Mouse (Mus musculus) bone marrow, adult 2 months (tissue): Measurements from ENCODE around the gene Acap2. TPM values are rescaled to one million over a fixed set of nuclear protein-coding genes. Genes with fewer than 3 reads are reported as not detected.

Experiments used
- H3K27ac ChIP-seq: fragments of 200-500 bp; 2 replicates; pipeline ENCODE4 v1.5.1; 2012; ENCODE audit warnings: low read depth, mild to moderate bottlenecking, control low read depth, inconsistent platforms, low read length; ENCODE audit not compliant: control insufficient read depth, poor library complexity, insufficient read depth
- H3K4me1 ChIP-seq: fragments of 200-500 bp; 2 replicates; pipeline ENCODE4 v1.6.1; 2011; ENCODE audit warnings: low read length; ENCODE audit not compliant: control insufficient read depth, insufficient read depth
- H3K4me3 ChIP-seq: fragments of 200-500 bp; replicated peaks from 2 replicates; pipeline ENCODE3; 2011; ENCODE audit warnings: mild to moderate bottlenecking, low read depth, low read length, control low read depth; ENCODE audit not compliant: control insufficient read depth
- CTCF ChIP-seq: fragments of 200-500 bp; IDR thresholded peaks from 2 replicates; pipeline ENCODE4 v1.5.1; 2011; ENCODE audit warnings: low read length, control low read depth; ENCODE audit not compliant: control insufficient read depth, insufficient read depth
- POLR2A ChIP-seq: fragments of 200-500 bp; IDR thresholded peaks from 2 replicates; pipeline ENCODE4 v1.6.1; 2011; ENCODE audit warnings: low read depth, mild to moderate bottlenecking, control low read depth, low read length, borderline replicate concordance; ENCODE audit not compliant: control insufficient read depth
- WGBS: fragments of 180-500 bp; shearing (Covaris S2); methylation state at CpG from one replicate; pipeline ENCODE4 v1.1.7; 2018; 5-methylcytosine and 5-hydroxymethylcytosine counted together
- polyA plus RNA-seq: library from polyadenylated mRNA; stranded (reverse); fragments of >200 nt; gene quantifications from 2 replicates; pipeline ENCODE4 v1.2.4, GENCODE M21; 2011; ENCODE audit warnings: low replicate concordance; ENCODE audit not compliant: missing spikeins, insufficient read depth, insufficient read length

Gene Acap2
- polyA plus RNA-seq, 1 experiment: 13.5 TPM

DNA sequence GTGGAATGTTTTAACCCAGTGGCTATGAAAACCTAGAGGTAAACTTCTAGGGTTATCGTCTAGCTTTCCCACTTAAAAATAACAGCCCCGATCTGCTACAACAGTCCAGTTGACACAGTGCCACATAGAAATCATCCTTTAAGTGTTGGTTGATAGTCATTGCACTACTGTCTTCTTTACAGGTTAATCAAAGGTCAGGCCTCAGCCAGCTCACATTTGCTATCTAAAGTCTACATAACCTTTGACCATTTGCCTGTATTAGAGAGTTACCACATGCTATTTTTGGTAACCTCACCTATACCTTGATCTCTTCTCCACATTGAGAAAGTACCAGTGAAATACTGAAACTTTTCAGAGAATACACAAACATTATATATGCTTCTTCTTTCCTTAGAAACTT lies 659 bp upstream of the Acap2 start:
- WGBS: 57% methylated on average over 2 of the region's 2 CpGs
- TF ChIP-seq POLR2A: no peak
- no peak for TF ChIP-seq CTCF
- Histone ChIP-seq H3K27ac (no peak overlapping the region), H3K4me3 (no peak overlapping the region), H3K4me1 (no peaks in the 10 kb centered on the region; the same call in 1 of the 2 replicates)

DNA sequence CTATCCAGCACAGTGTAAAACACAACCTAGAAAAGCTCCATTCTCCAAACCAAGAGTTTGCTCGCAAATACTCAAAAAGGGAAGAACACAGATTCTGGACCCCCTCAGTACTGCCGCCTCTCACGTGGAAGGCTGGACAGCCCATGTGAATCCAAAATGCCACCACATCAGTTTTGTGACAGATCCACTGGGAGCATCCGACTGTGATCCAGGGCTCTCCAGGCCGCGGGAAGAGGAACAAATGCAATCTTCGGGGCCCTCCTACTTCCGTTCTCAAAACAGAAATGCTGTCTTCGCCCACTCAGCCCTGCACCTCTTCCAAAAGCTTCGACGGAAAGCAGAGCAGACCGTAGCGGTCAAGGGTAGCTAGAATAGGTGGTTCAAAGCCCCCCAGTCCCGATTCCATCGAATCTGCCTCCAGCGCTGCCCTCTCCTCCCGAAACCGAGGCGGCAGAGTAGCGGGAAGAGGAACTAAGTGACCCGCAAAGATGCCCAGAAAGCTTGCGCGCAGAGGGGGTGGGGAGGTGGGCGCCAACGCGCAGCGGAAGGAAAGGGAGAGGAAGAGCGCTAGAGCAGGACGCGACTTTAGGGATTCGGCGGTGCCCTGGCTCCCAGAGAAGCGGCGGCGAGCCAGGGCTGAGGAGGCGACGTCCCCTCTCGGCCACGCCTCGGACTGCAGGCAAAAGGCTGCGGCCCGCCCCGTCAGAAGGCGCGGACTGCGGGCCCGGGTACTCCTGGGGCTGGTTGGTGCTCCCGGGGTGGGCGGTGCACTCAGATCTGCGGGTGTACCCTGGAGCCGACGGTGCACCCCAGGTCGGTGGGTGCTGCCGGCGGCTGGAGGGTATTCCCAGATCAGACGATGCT lies 887 bp downstream of the Acap2 start:
- Histone ChIP-seq H3K27ac (peak overlapping the region; percentile 98), H3K4me1 (no peaks in the 10 kb centered on the region; the same call in 1 of the 2 replicates), H3K4me3 (peak overlapping the region; percentile 90)
- under 1% methylated on average over 56 of the region's 56 CpGs for WGBS
- TF ChIP-seq POLR2A (no peak), CTCF (no peak)

DNA sequence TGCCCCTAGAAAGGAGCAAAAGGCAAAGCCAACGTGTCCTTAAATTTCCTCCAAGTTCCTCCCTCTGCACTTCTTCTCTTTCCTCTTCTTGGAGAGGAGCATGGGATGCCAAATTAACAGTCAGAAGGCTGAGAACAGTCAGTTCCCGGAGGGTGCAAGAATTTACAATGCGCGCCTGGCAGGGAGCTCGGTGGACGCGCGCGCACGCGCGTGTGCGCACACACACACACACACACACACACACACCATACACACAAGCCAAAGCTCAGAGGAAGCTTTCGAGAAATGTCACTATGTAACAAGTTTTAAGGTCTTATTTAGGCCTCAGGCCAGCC lies 1.5 kb downstream of the Acap2 start:
- H3K27ac ChIP-seq: no peak overlapping the region
- peaks cover under 1% of the 10 kb centered on the region; the same call in 1 of the 2 replicates for H3K4me1 ChIP-seq
- peak overlapping the region; percentile 90 for H3K4me3 ChIP-seq
- WGBS: 8% methylated on average over 14 of the region's 14 CpGs
- TF ChIP-seq CTCF (no peak), POLR2A (no peak)

DNA sequence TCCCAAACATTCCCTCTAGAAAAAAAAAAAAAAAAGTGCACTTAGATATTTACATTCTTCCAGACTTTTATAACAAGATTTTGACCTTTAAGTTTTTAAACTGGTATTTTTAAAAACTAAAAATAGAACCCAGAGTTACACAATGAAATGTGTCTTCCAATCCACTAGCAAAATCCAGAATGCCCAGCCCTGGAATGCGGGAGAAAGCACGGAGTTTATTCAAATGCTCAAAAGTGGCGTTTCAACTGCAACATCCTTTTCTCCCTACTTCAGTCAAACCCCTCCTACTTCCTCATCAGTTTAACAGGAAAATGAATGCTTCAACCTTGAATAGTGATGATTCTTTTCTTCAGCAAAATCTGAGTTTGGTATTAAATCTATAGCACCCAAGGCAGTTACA lies 4.1 kb downstream of the Acap2 start:
- TF ChIP-seq CTCF: no peak
- no peak for TF ChIP-seq POLR2A
- Histone ChIP-seq H3K4me3 (no peak overlapping the region), H3K4me1 (peaks cover 8% of the 10 kb centered on the region), H3K27ac (no peak overlapping the region)
- WGBS: 12% methylated on average over 3 of the region's 3 CpGs

DNA sequence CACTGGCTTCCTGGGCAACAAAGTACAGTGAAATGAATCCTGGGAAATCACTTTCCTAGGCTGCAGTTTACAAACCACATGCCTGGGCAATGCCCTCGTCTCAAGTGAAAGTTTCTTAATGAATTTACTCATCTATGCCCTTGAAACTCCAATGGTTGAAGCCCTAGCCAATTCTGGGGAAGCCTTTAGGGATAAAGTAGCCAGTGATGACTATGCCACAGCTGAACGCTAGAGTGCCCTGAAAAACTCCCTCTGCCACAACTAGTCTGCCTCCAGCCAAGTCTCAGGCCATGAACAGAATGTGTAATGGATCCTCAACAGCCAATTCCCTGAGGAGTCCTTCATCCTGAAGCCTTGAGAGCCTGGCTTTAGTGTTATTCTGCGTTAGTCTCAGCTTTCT lies 8.5 kb downstream of the Acap2 start:
- Histone ChIP-seq H3K27ac (peak overlapping the region; percentile 43; the same call in 1 of the 2 replicates), H3K4me1 (peaks cover 9% of the 10 kb centered on the region)
- 51% methylated on average over 3 of the region's 3 CpGs for WGBS

DNA sequence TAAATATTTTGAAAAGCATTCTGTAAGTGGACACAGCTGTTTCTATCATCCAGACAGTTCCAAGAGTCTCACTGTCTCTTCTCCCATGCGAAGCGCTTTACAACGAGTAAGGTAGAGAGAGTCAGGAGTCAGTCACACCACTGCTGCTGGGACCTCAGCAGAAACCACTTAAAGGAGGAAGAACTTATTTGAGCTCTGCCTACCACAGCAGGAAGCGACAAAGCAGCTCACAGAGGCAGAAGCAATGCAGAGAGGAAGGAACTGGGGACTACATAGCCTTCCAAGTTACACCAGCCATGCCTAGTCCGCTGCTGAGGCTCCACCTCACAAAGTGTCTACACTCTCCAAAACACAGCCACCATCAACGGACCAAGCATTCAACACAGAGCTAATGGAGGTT lies 9.2 kb downstream of the Acap2 start:
- 1% methylated on average over 6 of the region's 6 CpGs for WGBS
- H3K27ac ChIP-seq: peak overlapping the region; percentile 43

More for the DNA sequence above, 8.5 kb downstream of the Acap2 start:
- no peak overlapping the region for H3K4me3 ChIP-seq
- TF ChIP-seq POLR2A: no peak
- no peak for TF ChIP-seq CTCF

DNA sequence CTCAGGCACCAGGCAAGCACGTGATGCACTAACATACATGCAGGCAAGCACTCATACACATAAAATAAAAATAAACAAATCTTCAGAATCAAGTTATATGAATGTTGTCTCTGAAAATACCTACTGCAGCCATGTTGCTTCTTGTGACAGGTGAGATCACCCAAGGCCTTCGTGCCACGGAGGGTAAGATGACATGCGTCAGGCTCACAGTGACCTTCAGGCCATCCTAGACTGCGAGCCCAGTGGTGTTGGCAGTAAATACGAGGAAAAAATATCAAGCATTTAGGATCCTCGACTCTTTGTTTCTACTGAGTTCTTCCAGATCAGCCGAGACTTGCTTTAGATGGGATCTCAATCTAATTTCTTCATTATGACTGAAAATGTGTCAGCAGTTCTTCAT lies 10.6 kb downstream of the Acap2 start:
- WGBS: 84% methylated on average over 8 of the region's 8 CpGs
- H3K4me3 ChIP-seq: no peak overlapping the region
- peaks cover 11% of the 10 kb centered on the region for H3K4me1 ChIP-seq
- no peak for TF ChIP-seq CTCF
- no peak for TF ChIP-seq POLR2A
- no peak overlapping the region for H3K27ac ChIP-seq

More for the DNA sequence above, 9.2 kb downstream of the Acap2 start:
- no peak for TF ChIP-seq CTCF
- TF ChIP-seq POLR2A: no peak
- Histone ChIP-seq H3K4me3 (peak overlapping the region; percentile 6), H3K4me1 (peaks cover 11% of the 10 kb centered on the region)

DNA sequence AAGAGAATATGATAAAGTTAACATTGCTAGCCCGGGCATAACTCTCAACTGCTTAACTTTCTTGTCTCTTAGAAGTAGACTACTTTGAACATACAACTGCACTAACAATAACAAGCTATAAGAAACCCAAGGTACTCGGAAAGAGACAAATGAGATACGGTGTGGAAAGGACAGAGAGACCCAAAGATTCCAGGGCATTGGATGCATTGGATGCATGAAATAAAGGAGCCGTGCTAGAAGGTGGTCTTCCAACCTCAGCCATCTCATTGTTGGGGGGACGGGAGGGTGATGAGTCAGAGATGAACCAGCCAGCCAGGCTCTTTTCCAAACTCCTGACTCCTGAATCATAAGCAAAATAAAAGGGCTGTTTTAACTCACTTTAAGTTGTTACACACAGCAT lies 11.8 kb downstream of the Acap2 start:
- WGBS: 80% methylated on average over 5 of the region's 5 CpGs
- peaks cover 10% of the 10 kb centered on the region for H3K4me1 ChIP-seq
- H3K27ac ChIP-seq: no peak overlapping the region
- no peak for TF ChIP-seq CTCF
- no peak for TF ChIP-seq POLR2A
- no peak overlapping the region for H3K4me3 ChIP-seq

DNA sequence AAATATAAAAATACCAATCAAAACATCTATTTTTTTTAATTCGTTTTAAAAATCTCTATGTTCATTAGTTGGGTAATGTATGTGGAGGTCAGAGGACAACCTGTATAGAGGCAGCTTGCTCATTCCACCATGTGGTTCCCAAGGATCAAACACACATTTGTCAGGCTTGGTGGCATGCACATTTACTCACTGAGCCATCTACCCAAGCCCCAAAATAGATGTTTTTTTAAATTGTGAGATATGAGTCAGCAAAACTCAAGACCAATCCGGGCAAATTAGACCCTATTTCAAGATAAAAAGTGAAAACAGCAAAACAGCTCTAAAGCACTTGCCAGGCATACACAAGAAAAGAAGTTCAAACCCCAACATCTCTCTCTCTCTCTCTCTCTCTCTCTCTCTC lies 12.2 kb downstream of the Acap2 start:
- Histone ChIP-seq H3K4me1 (peaks cover 10% of the 10 kb centered on the region), H3K4me3 (no peak overlapping the region), H3K27ac (no peak overlapping the region)
- 36% methylated on average over 2 of the region's 2 CpGs for WGBS
- no peak for TF ChIP-seq CTCF
- no peak for TF ChIP-seq POLR2A
